Mouse (Mus musculus) kidney, postnatal 0 days (tissue): Measurements from ENCODE around the gene Plekhm2. TPM values are rescaled to one million over a fixed set of nuclear protein-coding genes. Genes with fewer than 3 reads are reported as not detected.

Experiments
- ATAC-seq: fragments of 200-750 bp; cut with Nextera tagmentation; replicated peaks from 2 replicates; pipeline ENCODE4 v1.8.0; 2017; ENCODE audit warnings: low read depth, moderate number of reproducible peaks, moderate TSS enrichment, moderate library complexity; ENCODE audit not compliant: low FRiP score
- DNase-seq: peaks from one replicate; pipeline ENCODE4 v3.0.0-alpha.2; 2016; ENCODE audit warnings: low spot score
- H3K27ac ChIP-seq: fragments of 300-500 bp; sonication (generic); 2 replicates; pipeline ENCODE4 v1.5.1; 2014; ENCODE audit warnings: mild to moderate bottlenecking
- H3K27me3 ChIP-seq: fragments of 300-500 bp; sonication (generic); 2 replicates; pipeline ENCODE4 v1.6.1; 2014; ENCODE audit warnings: low read length, mixed read lengths; ENCODE audit not compliant: insufficient read depth
- H3K36me3 ChIP-seq: fragments of 300-500 bp; sonication (generic); 2 replicates; pipeline ENCODE4 v1.6.1; 2014; ENCODE audit warnings: low read length, mixed read lengths; ENCODE audit not compliant: insufficient read depth
- H3K4me1 ChIP-seq: fragments of 300-500 bp; sonication (generic); replicated peaks from 2 replicates; pipeline ENCODE4 v1.6.1; 2014; ENCODE audit warnings: antibody characterized with exemption, low read length, mixed read lengths; ENCODE audit not compliant: insufficient read depth
- H3K4me2 ChIP-seq: fragments of 300-500 bp; sonication (generic); 2 replicates; pipeline ENCODE4 v1.6.1; 2014; ENCODE audit warnings: mild to moderate bottlenecking, low read length, moderate library complexity, mixed read lengths
- H3K4me3 ChIP-seq: fragments of 300-500 bp; sonication (generic); replicated peaks from 2 replicates; pipeline ENCODE4 v1.5.1; 2014; ENCODE audit warnings: low read depth, low read length
- H3K9ac ChIP-seq: fragments of 300-500 bp; sonication (generic); 2 replicates; pipeline ENCODE4 v1.6.1; 2014; ENCODE audit warnings: low read depth, low read length
- H3K9me3 ChIP-seq: fragments of 300-500 bp; sonication (generic); replicated peaks from 2 replicates; pipeline ENCODE4 v1.6.1; 2016; ENCODE audit warnings: low read length, inconsistent platforms, mixed read lengths
- CTCF ChIP-seq: IDR thresholded peaks from 2 replicates; pipeline ENCODE4 v1.5.1; 2016; ENCODE audit warnings: antibody characterized with exemption, low read depth, mild to moderate bottlenecking, moderate library complexity
- WGBS: fragments of 180-500 bp; shearing (Covaris S2); extraction: QIAGEN DNeasy Blood & Tissue Kit; methylation state at CpG from one replicate; pipeline ENCODE4 v1.1.7; 2014; 5-methylcytosine and 5-hydroxymethylcytosine counted together
- polyA plus RNA-seq: library from polyadenylated mRNA; unstranded; fragments of >200 nt; fragmentation: Nextera tagmentation; extraction: Ambion mirVana; gene quantifications from 2 replicates; pipeline ENCODE4 v1.2.1, GENCODE M21; 2015

Plekhm2 gene
- polyA plus RNA-seq, 1 experiment from 2014 or later = 6.2 TPM

- H3K27me3 ChIP-seq = no peaks in the 10 kb centered on the region
- no peak overlapping the region for H3K4me2 ChIP-seq
- DNase-seq (no peak), ATAC-seq (no peak)
- H3K36me3 ChIP-seq = peaks cover 72% of the 10 kb centered on the region
- no peaks in the 10 kb centered on the region for H3K9me3 ChIP-seq
- TF ChIP-seq CTCF = no peak
- no peak overlapping the region for H3K27ac ChIP-seq
- no peak overlapping the region for H3K9ac ChIP-seq
- 94% methylated on average over 8 of the region's 8 CpGs for WGBS
- H3K4me1 ChIP-seq = no peaks in the 10 kb centered on the region
- no peak overlapping the region for H3K4me3 ChIP-seq
Observed at GRCm38 (mm10) chr4:141694719-141695118, 30.0 kb upstream of the Plekhm2 start.

GRCm38 (mm10) chr4:141688505-141688904, 23.8 kb upstream of the Plekhm2 start:
- Histone ChIP-seq H3K36me3 (peaks cover 59% of the 10 kb centered on the region), H3K27ac (no peak overlapping the region)

GRCm38 (mm10) chr4:141686525-141686924, 21.8 kb upstream of the Plekhm2 start:
- peaks cover 52% of the 10 kb centered on the region for H3K36me3 ChIP-seq
- H3K4me1 ChIP-seq = 0 out of 2 replicates have a peak, but pooled peaks cover 5% of the 10 kb centered on the region
- no peaks in the 10 kb centered on the region for H3K9me3 ChIP-seq
- DNase-seq = peak; percentile 42
- H3K27ac ChIP-seq = 0 out of 2 replicates have a peak overlapping the region, but pooled peaks have one; percentile 6
- no peak overlapping the region for H3K9ac ChIP-seq
- TF ChIP-seq CTCF = no peak
- H3K4me3 ChIP-seq = no peak overlapping the region
- no peak for ATAC-seq
- no peak overlapping the region for H3K4me2 ChIP-seq
- WGBS = 39% methylated on average over 8 of the region's 8 CpGs
- H3K27me3 ChIP-seq = no peaks in the 10 kb centered on the region

More at GRCm38 (mm10) chr4:141688505-141688904, 23.8 kb upstream of the Plekhm2 start:
- H3K4me3 ChIP-seq = no peak overlapping the region
- WGBS = 94% methylated on average over 8 of the region's 8 CpGs
- no peaks in the 10 kb centered on the region for H3K4me1 ChIP-seq
- ATAC-seq = no peak
- H3K9ac ChIP-seq = no peak overlapping the region
- no peaks in the 10 kb centered on the region for H3K27me3 ChIP-seq
- no peaks in the 10 kb centered on the region for H3K9me3 ChIP-seq
- no peak for TF ChIP-seq CTCF
- no peak for DNase-seq
- H3K4me2 ChIP-seq = no peak overlapping the region

GRCm38 (mm10) chr4:141686093-141686492, 21.4 kb upstream of the Plekhm2 start:
- Histone ChIP-seq H3K4me2 (no peak overlapping the region), H3K9ac (no peak overlapping the region), H3K27ac (no peak overlapping the region), H3K27me3 (no peaks in the 10 kb centered on the region), H3K36me3 (peaks cover 52% of the 10 kb centered on the region), H3K4me1 (0 out of 2 replicates have a peak, but pooled peaks cover 5% of the 10 kb centered on the region), H3K9me3 (no peaks in the 10 kb centered on the region), H3K4me3 (no peak overlapping the region)
- no peak for TF ChIP-seq CTCF
- WGBS = 62% methylated on average over 3 of the region's 3 CpGs
- DNase-seq (no peak), ATAC-seq (no peak)

- Histone ChIP-seq H3K9me3 (no peaks in the 10 kb centered on the region), H3K27me3 (no peaks in the 10 kb centered on the region), H3K4me3 (no peak within 1 kb of the TSS), H3K9ac (no peak within 1 kb of the TSS), H3K4me2 (no peak within 1 kb of the TSS), H3K36me3 (peaks cover 48% of the 10 kb centered on the region), H3K4me1 (0 out of 2 replicates have a peak, but pooled peaks cover 5% of the 10 kb centered on the region), H3K27ac (no peak within 1 kb of the TSS)
- ATAC-seq (no peak), DNase-seq (no peak)
- WGBS = 94% methylated on average over 6 of the region's 6 CpGs
- no peak for TF ChIP-seq CTCF
Observed at GRCm38 (mm10) chr4:141685499-141685898, 20.8 kb upstream of the Plekhm2 start, which contains the start of gene Rsc1a1. TSS of gene Rsc1a1 (minus strand) at chr4:141685599.

- DNase-seq (no peak), ATAC-seq (no peak)
- Histone ChIP-seq H3K27me3 (no peaks in the 10 kb centered on the region), H3K9me3 (no peaks in the 10 kb centered on the region), H3K4me3 (no peak overlapping the region), H3K9ac (no peak overlapping the region), H3K4me2 (no peak overlapping the region), H3K27ac (no peak overlapping the region), H3K4me1 (0 out of 2 replicates have a peak, but pooled peaks cover 5% of the 10 kb centered on the region), H3K36me3 (peaks cover 38% of the 10 kb centered on the region)
- TF ChIP-seq CTCF = no peak
- WGBS = 73% methylated on average over 12 of the region's 12 CpGs
Observed at GRCm38 (mm10) chr4:141682706-141683230, 18.1 kb upstream of the Plekhm2 start.
